Mouse (Mus musculus): Measurements from ENCODE around the gene Gm10188. TPM values are rescaled to one million over a fixed set of nuclear protein-coding genes. Genes with fewer than 3 reads are reported as not detected.

Gm10188 gene
- polyA plus RNA-seq, 1 experiment from 2014 or later: not detected

GRCm38 (mm10) chr1:132260331-132260730 is 30.8 kb upstream of the Gm10188 start:
- ATAC-seq (ENCODE audit: borderline replicate concordance, extremely low read depth, low FRiP score, low TSS enrichment): no peak
- no peaks in the 10 kb centered on the region for H3K36me3 ChIP-seq
- no peaks in the 10 kb centered on the region for H3K4me1 ChIP-seq
- no peak overlapping the region for H3K4me2 ChIP-seq
- H3K4me3 ChIP-seq: no peak overlapping the region
- H3K9ac ChIP-seq: no peak overlapping the region
- no peak overlapping the region for H3K27ac ChIP-seq
- 56% methylated on average over 1 of the region's 1 CpGs for WGBS
- no peaks in the 10 kb centered on the region for H3K27me3 ChIP-seq
- no peaks in the 10 kb centered on the region for H3K9me3 ChIP-seq

- WGBS: 79% methylated on average over 6 of the region's 6 CpGs
- Histone ChIP-seq H3K4me1 (no peaks in the 10 kb centered on the region), H3K36me3 (no peaks in the 10 kb centered on the region), H3K27me3 (no peaks in the 10 kb centered on the region), H3K27ac (no peak overlapping the region), H3K9me3 (no peaks in the 10 kb centered on the region), H3K4me2 (no peak overlapping the region), H3K9ac (no peak overlapping the region), H3K4me3 (no peak overlapping the region)
- ATAC-seq (ENCODE audit: borderline replicate concordance, extremely low read depth, low FRiP score, low TSS enrichment): no peak
Observed at GRCm38 (mm10) chr1:132254467-132254866, 24.9 kb upstream of the Gm10188 start.

DNA sequence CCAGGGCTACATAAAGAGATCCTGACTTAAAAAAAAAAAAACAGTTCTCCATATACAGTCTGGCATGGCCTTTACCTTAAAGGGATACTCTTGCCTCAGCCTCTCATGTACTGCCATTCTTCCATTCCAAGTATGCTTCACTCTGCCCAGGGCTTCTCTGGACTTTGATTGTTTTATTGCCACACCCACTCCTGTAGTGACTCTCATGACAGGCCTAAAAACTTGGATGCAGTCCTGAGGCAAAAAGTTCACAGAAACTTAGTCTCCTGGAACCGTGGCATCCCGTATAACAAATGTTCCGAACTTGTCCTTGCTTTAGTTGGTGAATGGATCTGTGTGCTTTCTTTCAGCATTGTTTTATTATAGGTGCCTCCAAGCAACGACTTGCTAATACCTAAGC is 17.1 kb upstream of the Gm10188 start:
- WGBS: 90% methylated on average over 4 of the region's 4 CpGs
- Histone ChIP-seq H3K4me1 (no peaks in the 10 kb centered on the region), H3K27ac (no peak overlapping the region), H3K9me3 (no peaks in the 10 kb centered on the region), H3K27me3 (0 out of 2 replicates have a peak, but pooled peaks cover 2% of the 10 kb centered on the region), H3K9ac (no peak overlapping the region), H3K4me3 (no peak overlapping the region), H3K4me2 (no peak overlapping the region), H3K36me3 (no peaks in the 10 kb centered on the region)
- no peak for ATAC-seq (ENCODE audit: borderline replicate concordance, extremely low read depth, low FRiP score, low TSS enrichment)

GRCm38 (mm10) chr1:132246137-132246536 is 16.6 kb upstream of the Gm10188 start:
- WGBS: 36% methylated on average over 6 of the region's 6 CpGs
- ATAC-seq (ENCODE audit: borderline replicate concordance, extremely low read depth, low FRiP score, low TSS enrichment): no peak
- H3K4me3 ChIP-seq: no peak overlapping the region

GRCm38 (mm10) chr1:132245010-132245409 is 15.4 kb upstream of the Gm10188 start:
- Histone ChIP-seq H3K27me3 (0 out of 2 replicates have a peak, but pooled peaks cover 2% of the 10 kb centered on the region), H3K4me3 (no peak overlapping the region), H3K9me3 (no peaks in the 10 kb centered on the region), H3K27ac (no peak overlapping the region), H3K36me3 (no peaks in the 10 kb centered on the region), H3K4me2 (no peak overlapping the region), H3K4me1 (no peaks in the 10 kb centered on the region), H3K9ac (no peak overlapping the region)
- WGBS: 54% methylated on average over 5 of the region's 5 CpGs
- ATAC-seq (ENCODE audit: borderline replicate concordance, extremely low read depth, low FRiP score, low TSS enrichment): no peak

More at GRCm38 (mm10) chr1:132246137-132246536, 16.6 kb upstream of the Gm10188 start:
- no peak overlapping the region for H3K4me2 ChIP-seq
- no peak overlapping the region for H3K27ac ChIP-seq
- H3K27me3 ChIP-seq: 0 out of 2 replicates have a peak, but pooled peaks cover 2% of the 10 kb centered on the region
- H3K4me1 ChIP-seq: no peaks in the 10 kb centered on the region
- H3K9me3 ChIP-seq: no peaks in the 10 kb centered on the region
- no peak overlapping the region for H3K9ac ChIP-seq
- H3K36me3 ChIP-seq: no peaks in the 10 kb centered on the region

DNA sequence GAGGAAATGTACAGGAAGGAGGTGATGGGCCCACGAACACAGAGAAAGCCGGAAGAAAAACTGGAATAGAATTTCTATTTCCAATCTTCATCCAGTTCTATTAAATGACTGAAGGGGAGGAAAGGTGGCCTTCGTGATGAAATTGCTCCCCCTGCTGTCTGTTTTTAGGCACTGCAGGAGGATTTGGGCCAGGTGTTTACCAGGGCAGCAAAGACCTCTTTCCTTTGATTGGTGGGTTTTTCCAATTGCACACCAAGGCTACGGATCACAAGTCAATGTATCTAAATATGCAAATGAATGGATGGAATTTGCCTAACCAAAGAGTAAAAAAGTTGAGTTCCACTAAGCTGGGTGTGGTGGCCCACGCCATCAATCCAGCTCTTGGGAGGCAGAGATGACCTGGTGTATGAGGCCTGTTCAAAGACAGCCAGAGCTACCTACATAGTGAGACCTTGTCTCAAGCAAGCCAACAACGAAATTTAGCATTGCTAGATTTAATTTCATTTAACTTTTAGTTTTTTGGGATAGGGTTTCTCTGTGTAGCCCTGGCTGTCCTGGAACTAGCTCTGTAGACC is 8.1 kb upstream of the Gm10188 start:
- ATAC-seq (ENCODE audit: borderline replicate concordance, extremely low read depth, low FRiP score, low TSS enrichment): no peak
- H3K27ac ChIP-seq: no peak overlapping the region
- no peak overlapping the region for H3K9ac ChIP-seq
- no peaks in the 10 kb centered on the region for H3K36me3 ChIP-seq
- peaks cover 8% of the 10 kb centered on the region; the same call in 1 of the 2 replicates for H3K27me3 ChIP-seq
- no peak overlapping the region for H3K4me2 ChIP-seq
- 15% methylated on average over 6 of the region's 6 CpGs for WGBS
- no peaks in the 10 kb centered on the region for H3K4me1 ChIP-seq
- H3K9me3 ChIP-seq: no peaks in the 10 kb centered on the region
- no peak overlapping the region for H3K4me3 ChIP-seq

- Histone ChIP-seq H3K36me3 (no peaks in the 10 kb centered on the region), H3K27me3 (peaks cover 8% of the 10 kb centered on the region; the same call in 1 of the 2 replicates), H3K27ac (no peak overlapping the region), H3K9me3 (no peaks in the 10 kb centered on the region), H3K4me1 (no peaks in the 10 kb centered on the region), H3K4me2 (no peak overlapping the region), H3K9ac (no peak overlapping the region), H3K4me3 (no peak overlapping the region)
- ATAC-seq (ENCODE audit: borderline replicate concordance, extremely low read depth, low FRiP score, low TSS enrichment): no peak
- WGBS: 40% methylated on average over 9 of the region's 9 CpGs
Observed at GRCm38 (mm10) chr1:132234757-132235273, 5.2 kb upstream of the Gm10188 start.

DNA sequence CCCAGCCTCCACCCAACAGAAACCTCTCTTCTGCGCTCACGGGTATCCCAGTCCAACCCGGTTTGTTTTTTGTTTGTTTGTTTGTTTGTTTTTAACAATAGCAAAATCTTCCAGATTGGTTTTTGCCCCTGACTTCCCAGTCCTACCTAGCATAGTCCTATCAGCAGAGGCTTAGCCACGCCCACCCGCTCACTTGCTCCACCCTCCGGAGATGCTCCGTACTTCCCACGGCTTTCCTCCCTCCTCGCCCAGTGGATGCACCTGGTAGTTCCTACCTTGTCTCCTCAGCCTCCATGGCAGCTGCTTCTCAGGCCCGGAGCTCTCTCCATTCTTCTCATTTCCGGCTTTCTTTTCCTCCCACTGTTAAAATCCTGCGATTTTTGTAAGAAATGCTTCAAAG is 4.0 kb upstream of the Gm10188 start:
- ATAC-seq (ENCODE audit: borderline replicate concordance, extremely low read depth, low FRiP score, low TSS enrichment): no peak
- Histone ChIP-seq H3K4me2 (no peak overlapping the region), H3K27ac (no peak overlapping the region), H3K4me3 (no peak overlapping the region), H3K27me3 (peaks cover 8% of the 10 kb centered on the region; the same call in 1 of the 2 replicates), H3K9ac (no peak overlapping the region), H3K36me3 (no peaks in the 10 kb centered on the region), H3K4me1 (no peaks in the 10 kb centered on the region), H3K9me3 (no peaks in the 10 kb centered on the region)
- 23% methylated on average over 12 of the region's 12 CpGs for WGBS

- Histone ChIP-seq H3K9ac (no peak overlapping the region), H3K4me3 (no peak overlapping the region), H3K4me1 (no peaks in the 10 kb centered on the region), H3K27ac (no peak overlapping the region), H3K4me2 (no peak overlapping the region), H3K27me3 (peaks cover 8% of the 10 kb centered on the region; the same call in 1 of the 2 replicates), H3K36me3 (no peaks in the 10 kb centered on the region), H3K9me3 (no peaks in the 10 kb centered on the region)
- 58% methylated on average over 7 of the region's 7 CpGs for WGBS
- no peak for ATAC-seq (ENCODE audit: borderline replicate concordance, extremely low read depth, low FRiP score, low TSS enrichment)
Observed at GRCm38 (mm10) chr1:132231470-132232274, 2.1 kb upstream of the Gm10188 start.

- ATAC-seq (ENCODE audit: borderline replicate concordance, extremely low read depth, low FRiP score, low TSS enrichment): no peak
- no peak overlapping the region for H3K4me2 ChIP-seq
- WGBS: 69% methylated on average over 13 of the region's 13 CpGs
- H3K36me3 ChIP-seq: no peaks in the 10 kb centered on the region
- H3K9me3 ChIP-seq: no peaks in the 10 kb centered on the region
- no peak overlapping the region for H3K27ac ChIP-seq
- no peaks in the 10 kb centered on the region for H3K4me1 ChIP-seq
- H3K9ac ChIP-seq: no peak overlapping the region
- peaks cover 9% of the 10 kb centered on the region; the same call in 1 of the 2 replicates for H3K27me3 ChIP-seq
- no peak overlapping the region for H3K4me3 ChIP-seq
Observed at GRCm38 (mm10) chr1:132226297-132227080, 3.1 kb downstream of the Gm10188 start.

- H3K9me3 ChIP-seq: no peaks in the 10 kb centered on the region
- no peak overlapping the region for H3K4me3 ChIP-seq
- H3K9ac ChIP-seq: no peak overlapping the region
- H3K4me1 ChIP-seq: no peaks in the 10 kb centered on the region
- 44% methylated on average over 6 of the region's 6 CpGs for WGBS
- peaks cover 9% of the 10 kb centered on the region; the same call in 1 of the 2 replicates for H3K27me3 ChIP-seq
- ATAC-seq (ENCODE audit: borderline replicate concordance, extremely low read depth, low FRiP score, low TSS enrichment): no peak
- no peak overlapping the region for H3K27ac ChIP-seq
- H3K4me2 ChIP-seq: no peak overlapping the region
- no peaks in the 10 kb centered on the region for H3K36me3 ChIP-seq
Observed at GRCm38 (mm10) chr1:132222166-132222565, 7.4 kb downstream of the Gm10188 start.
